ENCODE assay signal across 7 mouse cellular contexts in genomic region chr11:115766356-115766943, GRCm38 (mm10). TPM values are rescaled to one million over a fixed set of nuclear protein-coding genes. Genes with fewer than 3 reads are reported as not detected.
DNase-seq lines count a peak whose midpoint lies in the region; ATAC-seq and TF ChIP-seq lines count a peak whose summit lies in the region.

No protein-coding gene starts in this region.

- peak overlapping the region; percentile 93 for H3K27ac ChIP-seq in embryonic facial prominence, embryonic 13.5 days
- peak overlapping the region; percentile 99 for H3K27ac ChIP-seq in hindbrain, embryonic 10.5 days
- H3K27ac ChIP-seq in limb, embryonic 13.5 days: peak overlapping the region; percentile 91

- H3K9me3 ChIP-seq in embryonic facial prominence, embryonic 13.5 days: no peaks in the 10 kb centered on the region
- H3K9me3 ChIP-seq in hindbrain, embryonic 10.5 days: no peaks in the 10 kb centered on the region
- no peaks in the 10 kb centered on the region for H3K9me3 ChIP-seq in limb, embryonic 13.5 days

- WGBS in embryonic facial prominence, embryonic 13.5 days: 39% methylated on average over 13 of the region's 13 CpGs
- 51% methylated on average over 13 of the region's 13 CpGs for WGBS in hindbrain, embryonic 10.5 days
- WGBS in limb, embryonic 13.5 days: 40% methylated on average over 13 of the region's 13 CpGs

- no peak for ATAC-seq in embryonic facial prominence, embryonic 13.5 days (ENCODE audit: insufficient number of reproducible peaks, insufficient read depth, low FRiP score, low TSS enrichment, low read depth)
- ATAC-seq in limb, embryonic 13.5 days (ENCODE audit: low FRiP score, low read depth): no peak

- H3ac ChIP-seq in myocyte (ENCODE audit: control insufficient read depth, insufficient read length): peak overlapping the region; percentile 46

- peak overlapping the region; percentile 92 for H3K9ac ChIP-seq in embryonic facial prominence, embryonic 13.5 days
- H3K9ac ChIP-seq in limb, embryonic 13.5 days: peak overlapping the region; percentile 92

- no peaks in the 10 kb centered on the region for H3K79me2 ChIP-seq in myocyte (ENCODE audit: control insufficient read depth, insufficient read depth)

- no peak for TF ChIP-seq POLR2A in myocyte (IDR thresholded peaks at IDR 0.05; ENCODE audit: insufficient read length, low read depth)

- peaks cover 13% of the 10 kb centered on the region for H3K4me1 ChIP-seq in embryonic facial prominence, embryonic 13.5 days
- H3K4me1 ChIP-seq in hindbrain, embryonic 10.5 days (replicated peaks): peaks cover 38% of the 10 kb centered on the region
- H3K4me1 ChIP-seq in limb, embryonic 13.5 days: peaks cover 14% of the 10 kb centered on the region

- peak overlapping the region; percentile 73 for H3K4me3 ChIP-seq in embryonic facial prominence, embryonic 13.5 days
- H3K4me3 ChIP-seq in hindbrain, embryonic 10.5 days: peak overlapping the region; percentile 83
- H3K4me3 ChIP-seq in limb, embryonic 13.5 days: peak overlapping the region; percentile 85
- H3K4me3 ChIP-seq in myocyte: peak overlapping the region; percentile 58

- H3K36me3 ChIP-seq in embryonic facial prominence, embryonic 13.5 days: no peaks in the 10 kb centered on the region
- H3K36me3 ChIP-seq in hindbrain, embryonic 10.5 days: peaks cover 11% of the 10 kb centered on the region
- H3K36me3 ChIP-seq in limb, embryonic 13.5 days: 0 out of 2 replicates have a peak, but pooled peaks cover 7% of the 10 kb centered on the region
- H3K36me3 ChIP-seq in myocyte (ENCODE audit: control insufficient read depth, insufficient read depth): no peaks in the 10 kb centered on the region

- H3K4me2 ChIP-seq in embryonic facial prominence, embryonic 13.5 days: peak overlapping the region; percentile 78
- peak overlapping the region; percentile 80 for H3K4me2 ChIP-seq in limb, embryonic 13.5 days (replicated peaks)
- peak overlapping the region; percentile 87 for H3K4me2 ChIP-seq in myocyte (ENCODE audit: low read depth)

- H3K27me3 ChIP-seq in embryonic facial prominence, embryonic 13.5 days: no peaks in the 10 kb centered on the region
- no peaks in the 10 kb centered on the region for H3K27me3 ChIP-seq in hindbrain, embryonic 10.5 days (ENCODE audit: insufficient read depth, poor library complexity, severe bottlenecking)
- H3K27me3 ChIP-seq in limb, embryonic 13.5 days: no peaks in the 10 kb centered on the region
- no peaks in the 10 kb centered on the region for H3K27me3 ChIP-seq in myocyte (ENCODE audit: control insufficient read depth, insufficient read depth, insufficient read length)

- DNase-seq in adipocyte (ENCODE audit: low spot score): peak; percentile 34
- DNase-seq in hindbrain, embryonic 10.5 days (ENCODE audit: low spot score): no peak
- no peak for DNase-seq in urinary bladder, postnatal 25 days (ENCODE audit: low spot score)
- DNase-seq in testis, postnatal 14 days (ENCODE audit: low spot score): no peak

TF ChIP-seq in myocyte, 11 proteins besides CTCF, POLR2A, EP300 and RAD21:
- TF ChIP-seq MYOG (IDR thresholded peaks at IDR 0.05; ENCODE audit: control insufficient read depth in 1 of 3, insufficient read depth in 1 of 3, insufficient read length in 2 of 3, low read depth in 2 of 3) (no peak), TCF12 (IDR thresholded peaks at IDR 0.05; ENCODE audit: insufficient read depth, poor library complexity, severe bottlenecking) (no peak), MYOD1 (IDR thresholded peaks at IDR 0.05; ENCODE audit: control insufficient read depth in 1 of 3, insufficient read length in 2 of 3, low read depth in 2 of 3) (no peak), CEBPB (IDR thresholded peaks at IDR 0.05; ENCODE audit: insufficient read depth, poor library complexity, severe bottlenecking) (no peak)

RNA-seq across cellular contexts. Expression of gene Tmem94, which starts 1.2 kb away (rescaled TPM):
- polyA plus RNA-seq in embryonic facial prominence, embryonic 13.5 days (2015; fragmentation: Nextera tagmentation; extraction: Ambion mirVana): 24.8 and 24.9 TPM in 2 replicates
- 42.0 and 47.4 TPM in 2 replicates for polyA plus RNA-seq in hindbrain, embryonic 10.5 days (2016; fragmentation: Nextera tagmentation; extraction: Ambion mirVana)
- 22.7 and 31.9 TPM in 2 replicates for polyA plus RNA-seq in limb, embryonic 13.5 days (2015; fragmentation: Nextera tagmentation; extraction: Ambion mirVana)
- 19.6 TPM for polyA plus RNA-seq in myocyte (2012; fragmentation: generic; extraction: Trizol)

RNA-seq across cellular contexts. Expression of gene Caskin2, which starts 47.0 kb away (rescaled TPM):
- polyA plus RNA-seq in embryonic facial prominence, embryonic 13.5 days (2015; fragmentation: Nextera tagmentation; extraction: Ambion mirVana): 16.1 and 17.3 TPM in 2 replicates
- 19.0 and 21.5 TPM in 2 replicates for polyA plus RNA-seq in hindbrain, embryonic 10.5 days (2016; fragmentation: Nextera tagmentation; extraction: Ambion mirVana)
- 15.5 and 19.4 TPM in 2 replicates for polyA plus RNA-seq in limb, embryonic 13.5 days (2015; fragmentation: Nextera tagmentation; extraction: Ambion mirVana)
- 8.0 TPM for polyA plus RNA-seq in myocyte (2012; fragmentation: generic; extraction: Trizol)

RNA-seq across cellular contexts. Expression of gene Tsen54, which starts 48.1 kb away (rescaled TPM):
- polyA plus RNA-seq in embryonic facial prominence, embryonic 13.5 days (2015; fragmentation: Nextera tagmentation; extraction: Ambion mirVana): 31.3 and 34.6 TPM in 2 replicates
- polyA plus RNA-seq in hindbrain, embryonic 10.5 days (2016; fragmentation: Nextera tagmentation; extraction: Ambion mirVana): 38.1 and 41.5 TPM in 2 replicates
- polyA plus RNA-seq in limb, embryonic 13.5 days (2015; fragmentation: Nextera tagmentation; extraction: Ambion mirVana): 32.9 and 33.8 TPM in 2 replicates
- 15.6 TPM for polyA plus RNA-seq in myocyte (2012; fragmentation: generic; extraction: Trizol)

RNA-seq across cellular contexts. Expression of gene Llgl2, which starts 57.4 kb away (rescaled TPM):
- 8.1 and 9.5 TPM in 2 replicates for polyA plus RNA-seq in embryonic facial prominence, embryonic 13.5 days (2015; fragmentation: Nextera tagmentation; extraction: Ambion mirVana)
- 10.4 and 11.9 TPM in 2 replicates for polyA plus RNA-seq in hindbrain, embryonic 10.5 days (2016; fragmentation: Nextera tagmentation; extraction: Ambion mirVana)
- 4.8 and 6.0 TPM in 2 replicates for polyA plus RNA-seq in limb, embryonic 13.5 days (2015; fragmentation: Nextera tagmentation; extraction: Ambion mirVana)
- polyA plus RNA-seq in myocyte (2012; fragmentation: generic; extraction: Trizol): 0.43 TPM

RNA-seq across cellular contexts. Expression of gene Grb2, which starts 58.1 kb away (rescaled TPM):
- 77.7 and 108 TPM in 2 replicates for polyA plus RNA-seq in embryonic facial prominence, embryonic 13.5 days (2015; fragmentation: Nextera tagmentation; extraction: Ambion mirVana)
- 92.7 and 119 TPM in 2 replicates for polyA plus RNA-seq in hindbrain, embryonic 10.5 days (2016; fragmentation: Nextera tagmentation; extraction: Ambion mirVana)
- 96.5 and 102 TPM in 2 replicates for polyA plus RNA-seq in limb, embryonic 13.5 days (2015; fragmentation: Nextera tagmentation; extraction: Ambion mirVana)
- polyA plus RNA-seq in myocyte (2012; fragmentation: generic; extraction: Trizol): 71.2 TPM
